Mouse (Mus musculus): ENCODE measurements at regions not wholly inside any gene's neighbourhood (a gene's known extent, or its start where the extent isn't known, plus 50 kb on each side); places are given as distances from the start of the nearest gene placed in this dataset.
A peak's percentile ranks its signal among the peaks of the same experiment; 100 is the strongest.
"Not testable (repeated sequence)": the region's sequence is repeated elsewhere in the genome, so short reads cannot be mapped to it uniquely, and the experiment has no call there.

DNA sequence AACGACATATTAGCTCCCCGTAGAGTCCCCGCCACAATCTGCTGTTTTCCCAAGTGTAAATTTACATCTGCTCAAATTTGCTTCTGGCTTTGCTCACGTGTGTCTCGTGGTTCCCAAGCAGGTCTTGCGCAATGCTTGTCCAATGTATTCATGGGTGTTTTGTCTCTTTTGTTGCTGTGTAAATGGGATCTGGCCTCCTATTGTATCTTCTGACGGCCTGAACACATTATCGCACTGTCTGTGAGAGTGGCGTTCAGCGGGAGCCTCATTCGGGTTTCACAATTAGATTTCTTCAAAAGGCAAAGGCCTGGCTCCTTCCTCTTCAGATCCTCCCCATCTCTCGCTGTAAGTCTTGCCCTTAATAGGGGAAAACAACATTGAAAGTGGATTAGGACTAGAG, 274.5 kb downstream of the Fam19a5 start:
- 91% methylated on average over 12 of the region's 12 CpGs for WGBS
- no peak for DNase-seq (ENCODE audit: low spot score)

DNA sequence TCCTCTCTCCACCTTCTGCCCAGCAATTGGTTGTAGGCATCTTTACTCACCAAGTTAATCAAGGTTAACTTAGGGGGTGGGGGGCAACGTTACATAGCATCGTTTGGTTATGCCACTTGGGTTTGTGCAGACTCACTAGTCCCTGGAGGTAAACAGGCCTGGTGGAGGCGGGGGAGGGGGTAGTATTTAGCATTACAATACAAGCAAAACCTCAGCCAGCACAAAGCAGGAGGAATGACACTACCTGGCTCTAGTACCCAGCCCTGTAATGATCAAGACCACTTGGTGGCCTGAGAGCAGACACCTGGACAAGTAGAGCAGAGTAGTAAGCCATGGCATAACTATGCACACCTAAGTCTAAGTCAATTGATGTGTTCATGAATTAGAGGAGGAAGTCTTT, 298.0 kb downstream of the Fam19a5 start:
- Histone ChIP-seq H3K36me3 (no peaks in the 10 kb centered on the region), H3K4me3 (no peak overlapping the region), H3K9me3 (replicated peaks) (no peaks in the 10 kb centered on the region), H3K27ac (no peak overlapping the region), H3K4me1 (no peaks in the 10 kb centered on the region), H3K27me3 (ENCODE audit: low read depth, poor library complexity, severe bottlenecking) (no peaks in the 10 kb centered on the region)
- no peak for DNase-seq (ENCODE audit: low spot score)
- WGBS = 62% methylated on average over 3 of the region's 3 CpGs

More for the DNA sequence above, 274.5 kb downstream of the Fam19a5 start:
- no peak overlapping the region for H3K27ac ChIP-seq
- H3K36me3 ChIP-seq = no peaks in the 10 kb centered on the region
- H3K9me3 ChIP-seq (replicated peaks) = no peaks in the 10 kb centered on the region
- no peaks in the 10 kb centered on the region for H3K27me3 ChIP-seq (ENCODE audit: low read depth, poor library complexity, severe bottlenecking)
- H3K4me1 ChIP-seq = no peaks in the 10 kb centered on the region
- no peak overlapping the region for H3K4me3 ChIP-seq

DNA sequence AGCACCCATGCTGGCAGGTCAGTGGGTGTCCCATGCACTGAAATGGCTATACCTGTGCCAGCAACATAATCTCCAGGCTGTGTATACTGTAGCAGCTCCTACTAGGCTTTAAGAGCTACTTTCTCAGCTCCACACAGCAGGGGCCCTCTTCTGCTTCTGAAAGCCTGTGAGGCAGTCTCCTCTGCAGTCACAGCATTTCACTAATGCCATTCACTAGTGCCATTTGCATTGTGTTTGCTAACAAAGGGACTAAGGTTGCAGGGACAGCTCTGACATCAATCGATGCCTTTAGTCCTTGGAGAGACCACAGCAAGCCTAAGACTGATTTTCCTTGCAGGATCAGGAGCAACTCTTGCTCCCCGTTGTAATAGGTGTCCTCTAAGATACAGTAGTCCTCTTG, 315.0 kb downstream of the Fam19a5 start:
- Histone ChIP-seq H3K36me3 (no peaks in the 10 kb centered on the region), H3K4me1 (no peaks in the 10 kb centered on the region), H3K9me3 (replicated peaks) (no peaks in the 10 kb centered on the region), H3K27me3 (ENCODE audit: low read depth, poor library complexity, severe bottlenecking) (0 out of 2 replicates have a peak, but pooled peaks cover 4% of the 10 kb centered on the region), H3K27ac (no peak overlapping the region), H3K4me3 (no peak overlapping the region)
- no peak for DNase-seq (ENCODE audit: low spot score)
- WGBS = 35% methylated on average over 2 of the region's 2 CpGs

DNA sequence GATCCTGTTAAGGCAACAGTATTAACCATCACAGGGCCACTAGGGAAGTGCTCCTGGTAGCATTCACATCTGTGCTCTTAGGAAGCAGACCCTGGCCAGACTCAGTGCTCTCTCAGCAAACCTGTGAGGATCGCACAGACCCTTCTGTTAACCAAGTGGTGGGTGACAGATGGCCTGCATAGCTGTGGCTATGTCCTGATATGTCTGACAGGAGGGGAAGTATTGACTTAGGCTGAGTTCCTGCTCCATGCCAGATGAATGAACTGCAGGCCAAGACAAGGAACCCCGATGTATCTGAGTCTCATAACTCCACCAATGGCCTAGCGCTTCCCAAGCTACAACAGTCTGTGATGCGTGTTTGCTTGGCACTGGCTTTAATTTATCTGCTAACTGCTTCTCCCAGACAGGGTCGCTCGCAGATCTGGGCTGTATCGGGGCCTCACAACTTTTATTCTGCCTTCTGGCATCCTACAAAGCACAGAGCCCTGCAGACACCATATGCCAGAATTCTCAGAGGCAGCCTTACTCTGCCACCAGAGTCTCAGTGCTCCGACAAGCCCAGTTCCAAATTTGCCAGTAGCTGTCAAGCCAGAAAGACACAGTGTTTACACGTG, 332.3 kb downstream of the Fam19a5 start:
- Histone ChIP-seq H3K27ac (no peak overlapping the region), H3K4me1 (no peaks in the 10 kb centered on the region)
- 80% methylated on average over 9 of the region's 9 CpGs for WGBS

GRCm38 (mm10) chr15:87890903-87891302, 346.8 kb downstream of the Fam19a5 start:
- WGBS = 86% methylated on average over 5 of the region's 5 CpGs
- no peaks in the 10 kb centered on the region for H3K36me3 ChIP-seq
- no peak overlapping the region for H3K27ac ChIP-seq
- H3K4me1 ChIP-seq = no peaks in the 10 kb centered on the region
- no peak for DNase-seq (ENCODE audit: low spot score)
- no peaks in the 10 kb centered on the region for H3K27me3 ChIP-seq (ENCODE audit: low read depth, poor library complexity, severe bottlenecking)
- H3K9me3 ChIP-seq (replicated peaks) = no peaks in the 10 kb centered on the region
- H3K4me3 ChIP-seq = no peak overlapping the region

More for the DNA sequence above, 332.3 kb downstream of the Fam19a5 start:
- H3K4me3 ChIP-seq = no peak overlapping the region
- H3K27me3 ChIP-seq (ENCODE audit: low read depth, poor library complexity, severe bottlenecking) = no peaks in the 10 kb centered on the region
- H3K9me3 ChIP-seq (replicated peaks) = no peaks in the 10 kb centered on the region
- no peaks in the 10 kb centered on the region for H3K36me3 ChIP-seq
- DNase-seq (ENCODE audit: low spot score) = no peak

DNA sequence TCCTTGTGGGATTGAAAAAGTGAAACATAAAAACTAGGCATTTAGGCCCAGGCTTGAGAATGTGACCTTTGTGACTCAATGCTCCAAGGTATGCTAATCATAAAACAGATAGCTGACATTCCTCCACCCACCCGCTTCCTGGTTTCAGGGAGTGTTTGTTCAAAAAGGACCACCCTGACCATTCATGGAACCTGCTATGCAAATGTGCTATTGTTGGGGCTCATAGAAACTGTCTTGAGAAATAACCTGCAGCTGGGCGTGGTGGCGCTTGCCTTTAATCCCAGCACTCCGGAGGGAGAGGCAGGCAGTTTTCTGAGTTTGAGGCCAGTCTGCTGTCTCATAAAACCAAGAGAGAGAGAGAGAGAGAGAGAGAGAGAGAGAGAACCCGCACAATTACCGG, 350.8 kb downstream of the Fam19a5 start:
- not testable (repeated sequence) for H3K4me1 ChIP-seq; H3K9me3 ChIP-seq (replicated peaks); H3K27ac ChIP-seq; H3K27me3 ChIP-seq (ENCODE audit: low read depth, poor library complexity, severe bottlenecking); H3K36me3 ChIP-seq; H3K4me3 ChIP-seq; DNase-seq (ENCODE audit: low spot score)
- 93% methylated on average over 6 of the region's 6 CpGs for WGBS

DNA sequence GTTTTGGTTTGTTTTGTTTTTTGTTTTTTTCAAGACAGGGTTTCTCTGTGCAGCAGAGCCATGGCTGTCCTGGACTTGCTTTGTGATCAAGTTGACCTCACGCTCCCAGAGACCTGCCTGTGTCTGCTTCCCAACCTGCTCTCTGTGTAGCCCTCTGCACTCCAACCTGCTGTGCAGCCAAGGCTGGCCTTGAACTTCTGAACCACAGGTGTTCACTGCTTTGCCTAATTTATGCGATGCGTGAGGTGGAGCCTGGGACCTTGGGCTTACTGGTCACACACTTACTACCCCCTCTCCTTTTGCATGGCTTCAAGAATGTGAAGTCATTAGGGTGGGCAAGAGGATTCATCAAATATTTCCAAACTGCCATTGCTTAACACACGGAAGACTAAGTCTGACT, 354.6 kb downstream of the Fam19a5 start:
- Histone ChIP-seq H3K4me1 (no peaks in the 10 kb centered on the region), H3K27ac (no peak overlapping the region), H3K36me3 (no peaks in the 10 kb centered on the region), H3K4me3 (no peak overlapping the region), H3K27me3 (ENCODE audit: low read depth, poor library complexity, severe bottlenecking) (no peaks in the 10 kb centered on the region), H3K9me3 (replicated peaks) (no peaks in the 10 kb centered on the region)
- DNase-seq (ENCODE audit: low spot score) = no peak
- 77% methylated on average over 4 of the region's 4 CpGs for WGBS

GRCm38 (mm10) chr15:87904436-87904835, 360.3 kb downstream of the Fam19a5 start:
- Histone ChIP-seq H3K4me1 (no peaks in the 10 kb centered on the region), H3K4me3 (no peak overlapping the region), H3K9me3 (replicated peaks) (no peaks in the 10 kb centered on the region), H3K27ac (no peak overlapping the region), H3K27me3 (ENCODE audit: low read depth, poor library complexity, severe bottlenecking) (no peaks in the 10 kb centered on the region), H3K36me3 (no peaks in the 10 kb centered on the region)
- WGBS = 91% methylated on average over 6 of the region's 6 CpGs
- DNase-seq (ENCODE audit: low spot score) = no peak

- DNase-seq (ENCODE audit: low spot score) = no peak
- H3K27ac ChIP-seq = no peak overlapping the region
- no peaks in the 10 kb centered on the region for H3K4me1 ChIP-seq
- H3K27me3 ChIP-seq (ENCODE audit: low read depth, poor library complexity, severe bottlenecking) = no peaks in the 10 kb centered on the region
- no peaks in the 10 kb centered on the region for H3K36me3 ChIP-seq
- no peaks in the 10 kb centered on the region for H3K9me3 ChIP-seq (replicated peaks)
- H3K4me3 ChIP-seq = no peak overlapping the region
- WGBS = 86% methylated on average over 5 of the region's 5 CpGs
Measured at GRCm38 (mm10) chr15:87906310-87906709, 362.2 kb downstream of the Fam19a5 start.

DNA sequence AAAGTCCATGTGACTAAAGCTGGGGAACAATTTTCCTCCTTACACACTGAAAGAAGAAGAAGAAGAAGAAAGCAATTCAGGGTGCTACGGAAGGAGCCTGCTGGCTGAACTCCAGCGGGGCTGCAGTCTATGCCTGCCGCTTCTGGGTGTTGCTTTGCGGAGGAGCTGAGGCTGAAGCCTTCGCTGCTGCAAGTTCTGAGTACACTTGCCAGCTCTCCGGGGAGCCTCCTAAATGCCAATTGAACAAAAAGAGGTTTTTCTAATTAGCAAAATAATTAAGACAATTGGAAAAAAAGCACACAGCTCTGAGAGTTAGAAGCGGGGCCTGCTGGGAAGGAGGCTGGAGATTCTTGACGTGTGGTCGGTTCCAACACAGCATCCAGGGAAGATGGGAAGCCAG, 378.0 kb downstream of the Fam19a5 start:
- Histone ChIP-seq H3K9me3 (replicated peaks) (no peaks in the 10 kb centered on the region), H3K27me3 (ENCODE audit: low read depth, poor library complexity, severe bottlenecking) (no peaks in the 10 kb centered on the region), H3K4me3 (no peak overlapping the region), H3K36me3 (no peaks in the 10 kb centered on the region), H3K4me1 (no peaks in the 10 kb centered on the region), H3K27ac (no peak overlapping the region)
- WGBS = 77% methylated on average over 9 of the region's 9 CpGs
- DNase-seq (ENCODE audit: low spot score) = no peak

DNA sequence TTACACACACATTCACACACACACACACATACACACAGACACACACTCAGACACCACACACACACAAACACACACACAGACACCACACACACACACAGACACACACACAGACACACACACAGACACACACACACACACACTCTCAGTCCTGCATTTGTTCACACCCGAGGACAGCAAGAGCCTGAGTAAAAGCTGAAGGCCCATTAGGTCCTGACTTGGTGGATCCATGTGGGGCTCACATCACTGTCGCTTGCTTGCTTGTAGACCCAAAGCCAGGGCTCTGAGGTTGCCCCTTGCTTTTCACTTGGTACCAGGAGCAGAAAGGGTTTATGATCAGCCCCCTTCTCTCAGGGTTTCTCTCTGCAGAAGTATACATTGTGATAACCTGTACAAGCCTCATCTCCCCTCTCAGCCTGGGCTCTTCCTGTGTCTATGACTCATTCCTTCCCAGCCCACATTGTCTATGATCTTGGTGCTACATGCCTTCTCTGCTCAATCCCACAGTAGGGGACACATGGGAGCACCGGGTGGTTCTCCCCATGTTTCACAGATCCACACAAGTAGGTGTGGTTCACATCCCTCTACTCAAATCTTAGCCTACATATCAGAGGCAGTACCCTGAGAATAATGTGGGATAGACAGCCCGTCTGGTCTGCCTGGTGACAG, 378.8 kb downstream of the Fam19a5 start:
- no peaks in the 10 kb centered on the region for H3K4me1 ChIP-seq
- H3K27me3 ChIP-seq (ENCODE audit: low read depth, poor library complexity, severe bottlenecking) = no peaks in the 10 kb centered on the region
- no peaks in the 10 kb centered on the region for H3K36me3 ChIP-seq
- no peak overlapping the region for H3K4me3 ChIP-seq
- WGBS = 81% methylated on average over 4 of the region's 4 CpGs
- no peak for DNase-seq (ENCODE audit: low spot score)
- H3K9me3 ChIP-seq (replicated peaks) = no peaks in the 10 kb centered on the region
- no peak overlapping the region for H3K27ac ChIP-seq

DNA sequence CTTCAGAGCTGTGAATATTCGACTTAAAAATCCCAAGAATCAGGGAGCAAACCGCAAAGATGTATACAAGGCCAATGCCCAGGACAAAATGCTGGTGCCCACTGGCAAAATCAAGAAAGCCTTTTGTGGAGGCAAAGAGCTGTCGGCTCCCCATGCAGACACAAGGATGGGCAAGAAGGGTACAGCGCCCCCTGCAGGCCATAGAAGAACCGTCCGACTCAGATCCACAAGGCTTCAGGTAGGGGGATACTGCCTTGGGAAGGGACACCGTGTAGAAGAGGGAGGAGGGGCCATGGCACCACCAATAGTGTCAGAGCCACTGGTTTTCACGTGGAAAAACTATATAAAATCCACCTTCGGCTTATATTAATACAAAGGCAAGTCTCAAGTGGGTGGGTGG, 379.8 kb downstream of the Fam19a5 start:
- H3K27ac ChIP-seq = no peak overlapping the region
- H3K9me3 ChIP-seq (replicated peaks) = no peaks in the 10 kb centered on the region
- WGBS = 53% methylated on average over 9 of the region's 9 CpGs
- no peaks in the 10 kb centered on the region for H3K4me1 ChIP-seq
- H3K4me3 ChIP-seq = no peak overlapping the region
- DNase-seq (ENCODE audit: low spot score) = no peak
- H3K27me3 ChIP-seq (ENCODE audit: low read depth, poor library complexity, severe bottlenecking) = no peaks in the 10 kb centered on the region
- no peaks in the 10 kb centered on the region for H3K36me3 ChIP-seq

DNA sequence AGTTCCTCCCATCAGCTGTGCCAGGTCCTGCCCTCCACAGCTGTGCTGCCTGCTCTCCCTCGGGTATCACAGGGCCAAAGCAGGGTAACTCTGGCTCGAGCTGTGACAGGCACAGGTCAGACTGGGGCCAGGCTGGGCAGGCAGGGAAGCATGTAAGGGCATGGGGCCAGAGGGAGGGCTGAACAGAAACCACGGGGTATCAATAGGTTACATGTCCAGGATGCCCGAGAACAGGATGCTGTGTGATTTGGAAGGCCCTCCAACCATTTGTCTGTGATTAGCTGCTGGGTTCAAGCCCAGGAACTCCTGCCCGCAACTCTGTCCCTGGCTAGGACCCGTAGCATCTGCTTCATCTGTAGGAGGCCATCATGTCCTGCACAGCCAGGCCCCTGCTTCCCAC, 391.9 kb downstream of the Fam19a5 start:
- WGBS = 81% methylated on average over 6 of the region's 6 CpGs
- DNase-seq (ENCODE audit: low spot score) = no peak
- Histone ChIP-seq H3K4me3 (no peak overlapping the region), H3K27ac (no peak overlapping the region), H3K4me1 (no peaks in the 10 kb centered on the region), H3K36me3 (no peaks in the 10 kb centered on the region), H3K9me3 (replicated peaks) (no peaks in the 10 kb centered on the region), H3K27me3 (ENCODE audit: low read depth, poor library complexity, severe bottlenecking) (no peaks in the 10 kb centered on the region)

- Histone ChIP-seq H3K27me3 (ENCODE audit: low read depth, poor library complexity, severe bottlenecking) (no peaks in the 10 kb centered on the region), H3K36me3 (no peaks in the 10 kb centered on the region), H3K4me1 (no peaks in the 10 kb centered on the region), H3K4me3 (no peak overlapping the region), H3K9me3 (replicated peaks) (no peaks in the 10 kb centered on the region), H3K27ac (no peak overlapping the region)
- WGBS = 55% methylated on average over 3 of the region's 3 CpGs
- DNase-seq (ENCODE audit: low spot score) = peak; percentile 66
Measured at GRCm38 (mm10) chr15:87940837-87941236, 396.7 kb downstream of the Fam19a5 start.

Data from limb, embryonic 10.5 days (tissue).